Mouse (Mus musculus) natural killer cell, adult 2 months (primary cell): ENCODE data around the gene Frmd4b.

Source experiments
- DNase-seq, 2 experiments: peaks; one replicate each; pipeline ENCODE4 v3.0.0; 2022; ENCODE audit warnings: low spot score in 2 of 2

Gene Frmd4b

DNA sequence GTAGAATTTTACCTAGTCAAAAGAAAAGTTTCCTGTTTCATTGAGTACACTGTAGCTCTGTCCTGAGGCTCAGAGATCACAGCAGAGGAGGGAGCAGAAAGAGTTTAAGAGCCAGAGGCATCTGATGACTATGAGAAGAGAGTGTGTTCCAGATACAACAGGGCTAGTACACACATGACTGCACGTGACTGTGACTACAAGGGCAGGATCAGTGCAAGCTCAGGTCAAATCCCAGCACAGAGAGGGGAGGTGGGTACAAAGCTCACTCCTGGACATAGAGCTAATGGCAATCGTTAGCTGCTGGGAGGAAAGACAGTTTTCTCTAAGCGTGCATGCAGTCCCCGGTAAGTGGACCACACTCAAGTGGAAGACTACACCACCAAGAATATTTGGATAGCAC is 37.6 kb downstream of the Frmd4b start:
- no peak for DNase-seq

DNA sequence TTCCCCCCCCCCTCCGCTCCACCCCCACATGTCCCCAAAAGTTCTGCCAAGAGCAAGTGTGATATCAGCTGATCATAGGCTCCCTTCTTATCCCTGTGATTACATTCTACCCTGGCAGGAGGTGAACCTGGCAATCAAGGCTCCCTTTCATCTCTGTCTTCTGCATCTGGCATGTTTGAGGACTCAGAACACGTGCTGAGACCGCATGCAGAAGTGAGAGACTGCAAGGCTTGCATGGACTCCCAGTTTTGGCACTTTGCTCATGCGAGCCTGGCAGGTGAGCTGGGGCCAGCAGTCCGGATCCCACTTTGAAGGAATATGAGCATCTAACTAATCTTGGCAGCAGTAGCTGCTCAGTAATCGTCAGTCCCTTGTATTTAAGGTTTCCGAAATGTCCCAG is 39.1 kb downstream of the Frmd4b start:
- DNase-seq = no peak

DNA sequence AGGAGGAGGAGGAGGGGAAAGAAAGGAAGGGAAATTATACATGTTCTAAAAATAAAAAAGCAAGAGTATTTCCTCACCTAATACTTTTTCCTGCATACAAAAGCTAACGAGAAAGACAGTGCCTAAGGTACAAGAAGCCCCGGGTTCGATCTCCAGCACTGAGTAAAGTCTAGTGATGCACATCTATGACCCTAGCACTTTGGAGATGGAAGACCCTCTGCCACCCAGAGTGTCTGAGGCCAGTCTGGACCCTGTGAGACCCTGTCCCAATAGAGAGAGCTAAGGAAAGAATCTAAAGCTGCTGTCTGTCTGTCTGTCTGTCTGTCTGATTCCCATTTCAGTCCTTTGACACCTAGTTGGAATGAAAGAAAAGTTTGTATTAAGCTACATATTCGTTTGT is 40.0 kb downstream of the Frmd4b start:
- DNase-seq = no peak

DNA sequence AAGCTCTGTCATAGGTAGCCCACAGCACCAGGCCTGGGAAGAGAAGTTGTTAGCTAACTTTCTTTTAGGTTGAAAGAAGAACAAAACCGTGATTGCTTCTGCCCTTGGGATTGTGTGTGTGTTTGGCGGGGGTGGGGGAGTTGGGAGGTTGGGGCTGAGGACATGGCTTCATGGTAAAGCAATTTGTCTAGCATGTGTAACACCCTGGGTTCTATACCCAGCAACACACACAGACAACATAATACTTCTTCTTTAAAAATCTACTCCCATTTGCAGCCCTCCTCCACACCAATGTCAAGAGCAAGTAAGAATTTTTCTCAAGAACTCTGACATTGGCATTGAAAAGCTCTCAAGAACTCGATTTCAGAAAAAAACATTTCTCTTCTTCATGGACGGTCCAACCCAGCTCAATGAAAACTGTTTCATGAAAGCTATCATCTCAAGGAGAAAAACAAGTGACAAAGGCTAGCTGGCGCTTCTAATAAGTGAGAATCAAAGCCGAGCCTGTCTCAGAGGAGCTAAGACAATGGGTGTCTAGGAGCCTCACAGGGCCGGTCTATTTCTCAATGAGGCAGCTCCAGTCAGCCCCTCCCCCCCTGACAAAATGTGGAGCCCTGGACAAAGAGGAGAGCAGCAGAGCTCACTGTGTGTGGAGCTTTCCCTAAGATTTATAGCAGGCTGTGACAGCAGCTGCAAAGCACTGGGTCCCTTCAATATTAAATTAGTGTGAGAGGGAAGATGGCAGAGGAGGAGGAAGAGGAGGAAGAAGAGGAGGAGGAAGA is 40.6 kb downstream of the Frmd4b start:
- no peak for DNase-seq

DNA sequence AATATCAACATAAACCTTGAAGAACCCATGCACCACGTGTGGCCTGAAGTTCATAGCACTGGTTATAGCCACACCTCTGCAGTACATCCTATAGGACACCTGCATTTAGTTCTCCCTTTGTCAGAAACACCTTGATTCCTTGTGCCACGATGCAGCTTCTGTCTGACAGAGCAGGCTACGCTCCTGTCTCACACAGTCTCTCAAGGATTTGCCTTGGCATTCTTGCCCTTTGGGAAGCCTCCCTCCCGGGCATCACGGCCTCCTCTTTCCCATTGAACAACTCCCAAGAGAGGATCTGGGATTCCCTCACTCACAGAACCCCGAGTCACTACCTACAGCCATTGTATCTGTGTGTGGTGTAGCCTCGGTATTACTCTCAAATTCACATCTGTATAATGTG is 41.2 kb downstream of the Frmd4b start:
- no peak for DNase-seq

DNA sequence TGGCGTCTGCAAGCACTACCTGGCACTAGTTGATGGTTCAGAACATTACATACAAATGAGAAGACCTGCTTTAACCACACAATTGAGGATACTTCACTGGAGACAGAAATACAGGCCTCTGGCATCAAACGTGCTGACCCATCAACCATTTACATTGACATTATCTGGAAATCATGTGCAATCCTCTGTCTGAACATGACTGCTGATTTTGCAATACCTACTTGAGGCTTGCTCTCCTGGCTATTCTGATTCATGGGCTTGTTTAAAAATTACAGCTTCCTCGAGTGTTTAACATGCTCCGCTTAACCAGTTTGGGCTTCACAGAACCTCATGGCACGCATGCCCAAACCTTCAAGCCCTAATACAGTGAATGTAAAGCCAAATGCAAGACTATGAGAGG is 42.4 kb downstream of the Frmd4b start:
- no peak for DNase-seq

DNA sequence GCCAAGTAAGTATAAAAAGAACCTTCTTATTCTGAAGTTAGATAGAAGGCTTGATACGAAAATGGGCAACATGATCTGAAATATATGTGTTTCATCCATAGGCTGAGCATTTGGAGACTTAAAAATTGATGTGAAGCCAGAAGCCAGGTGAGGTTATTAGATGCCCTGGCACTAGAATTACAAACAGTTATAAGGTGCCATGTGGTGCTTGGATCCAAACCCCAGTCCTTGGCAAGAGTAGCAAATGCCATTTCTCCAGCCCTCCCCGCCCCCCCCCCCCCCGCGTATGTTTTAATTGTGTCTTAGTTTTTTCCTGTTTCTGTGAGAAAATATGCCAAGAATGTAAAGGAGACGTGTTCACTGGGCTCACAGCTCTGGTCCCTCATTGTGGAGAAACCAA is 45.1 kb downstream of the Frmd4b start:
- no peak for DNase-seq

DNA sequence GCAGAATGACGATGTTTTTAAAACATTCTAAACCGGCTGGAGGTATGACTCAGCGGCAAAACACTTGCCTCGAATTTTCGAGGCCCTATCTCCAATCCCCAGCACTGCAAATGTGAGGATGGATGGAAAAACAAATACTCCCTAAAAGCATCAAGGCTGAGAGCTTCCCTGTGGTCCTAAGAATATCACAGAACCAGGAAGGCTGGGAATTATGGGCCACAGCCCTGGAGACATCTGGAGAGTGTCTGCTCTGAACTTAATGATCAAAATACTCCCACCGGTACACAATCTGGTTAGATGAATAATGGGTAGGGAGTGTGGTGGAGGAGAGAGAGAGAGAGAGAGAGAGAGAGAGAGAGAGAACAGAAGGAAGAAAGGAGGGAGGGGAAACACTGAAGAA is 48.8 kb downstream of the Frmd4b start:
- no peak for DNase-seq

DNA sequence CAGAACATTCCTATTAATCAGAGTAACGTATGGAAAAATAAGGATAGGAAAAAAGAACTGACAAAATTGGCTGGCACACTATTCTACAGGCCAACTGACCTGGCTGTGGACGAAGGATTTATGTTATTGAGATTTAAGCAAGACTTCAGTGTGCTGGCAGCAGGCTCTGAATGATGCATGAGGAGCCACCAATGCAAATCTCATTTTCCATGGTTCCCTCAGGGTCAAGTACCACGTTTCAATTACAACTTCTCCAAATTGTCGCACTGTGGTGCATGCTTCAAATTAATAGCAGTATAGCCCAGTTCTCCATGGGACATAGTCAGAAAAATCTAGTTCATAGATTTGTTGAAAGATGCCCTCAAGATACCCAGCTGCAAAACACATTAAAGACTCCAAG is 50.6 kb downstream of the Frmd4b start:
- DNase-seq = no peak

DNA sequence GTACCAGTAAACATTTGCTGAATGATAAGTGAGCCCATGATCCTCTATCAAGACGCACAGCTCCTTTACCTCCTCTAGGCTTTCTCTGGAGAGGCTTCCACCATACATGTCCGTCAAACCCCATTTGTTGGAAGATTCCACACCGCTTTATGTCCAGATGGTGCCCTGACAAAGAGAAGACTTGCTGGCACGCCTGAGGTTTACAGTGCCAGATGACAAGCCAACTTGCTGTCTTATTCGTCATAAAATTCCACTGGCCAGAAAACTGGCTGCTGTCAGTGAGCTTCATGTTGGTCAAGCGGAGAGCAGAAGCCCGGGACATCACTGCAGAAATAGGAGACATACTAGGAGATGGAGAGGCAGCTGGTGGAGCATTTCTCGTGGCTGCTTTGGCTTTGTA is 60.2 kb downstream of the Frmd4b start:
- DNase-seq = no peak

DNA sequence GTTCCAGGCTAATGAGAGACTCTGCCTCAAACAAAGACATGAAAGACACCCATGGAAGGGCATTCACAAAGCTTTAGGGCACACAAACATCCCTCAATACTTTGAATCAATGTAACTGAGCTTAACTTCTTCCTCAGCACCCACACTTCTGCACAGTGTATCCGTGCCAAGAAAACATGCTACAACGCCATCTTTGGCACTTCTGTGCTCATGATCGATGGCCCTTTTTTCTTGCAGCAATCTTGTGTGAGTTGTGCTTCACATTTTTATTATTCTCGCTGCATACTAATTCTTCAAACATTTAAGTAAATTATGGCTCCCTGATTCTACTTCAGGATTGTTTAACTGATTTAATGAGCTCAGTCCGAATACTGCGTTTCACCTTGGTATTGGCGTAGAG is 61.7 kb downstream of the Frmd4b start:
- no peak for DNase-seq

DNA sequence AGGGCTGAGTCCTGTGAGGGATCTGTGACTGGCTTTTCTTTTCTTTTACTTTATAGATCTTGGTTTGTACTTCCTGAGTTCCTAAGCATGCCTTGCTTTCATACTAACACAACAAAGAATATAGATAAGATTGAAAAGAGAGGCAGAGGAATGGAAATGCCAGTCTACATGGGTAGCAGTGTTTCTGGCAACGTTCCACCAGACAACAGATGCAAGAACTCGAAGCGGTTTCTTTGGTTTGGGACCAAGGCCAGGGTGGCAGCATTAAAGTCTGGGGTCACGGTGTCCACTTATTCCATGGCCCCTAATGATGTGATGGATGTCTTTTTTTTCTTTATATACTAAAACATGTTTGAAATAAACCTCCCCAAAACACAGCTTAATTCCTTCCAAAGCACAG is 63.9 kb downstream of the Frmd4b start:
- no peak for DNase-seq

DNA sequence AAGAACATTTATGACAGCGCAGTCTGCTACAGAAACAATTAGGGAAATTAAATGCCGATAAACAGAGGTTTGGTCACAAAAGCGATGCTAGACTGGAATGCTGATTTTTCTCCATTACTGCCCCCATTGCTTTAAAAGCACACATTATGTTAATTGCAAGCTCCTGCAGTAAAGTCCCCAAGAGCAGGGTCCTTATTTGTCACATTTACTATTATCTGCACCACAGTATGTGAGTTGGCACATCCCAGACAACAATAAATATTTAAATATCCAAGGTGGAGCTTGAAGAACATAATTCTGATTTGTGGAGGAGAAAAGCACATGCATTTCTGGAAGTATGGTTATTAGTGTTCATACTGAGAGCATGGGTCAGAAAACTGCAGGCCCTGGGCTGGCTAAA is 64.8 kb downstream of the Frmd4b start:
- DNase-seq = no peak

DNA sequence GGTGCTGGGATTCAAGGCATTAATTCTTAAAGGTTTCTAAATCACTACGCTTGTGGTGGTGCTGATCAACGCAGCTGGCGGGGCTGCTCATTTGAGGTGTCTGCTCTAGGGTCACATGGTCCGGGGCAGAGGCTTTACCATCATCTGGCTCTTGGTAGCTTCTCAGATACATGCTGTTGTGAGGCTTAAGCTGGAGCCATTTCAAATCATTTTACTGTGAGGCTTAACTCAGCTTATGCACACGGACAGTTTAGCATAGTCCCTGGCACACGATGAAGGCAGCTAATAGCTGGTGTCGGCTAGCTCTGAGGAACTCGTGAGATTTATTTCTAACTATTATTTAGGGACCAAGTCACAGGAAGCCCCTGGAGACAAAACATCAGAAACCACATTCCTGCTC is 65.5 kb downstream of the Frmd4b start:
- no peak for DNase-seq

DNA sequence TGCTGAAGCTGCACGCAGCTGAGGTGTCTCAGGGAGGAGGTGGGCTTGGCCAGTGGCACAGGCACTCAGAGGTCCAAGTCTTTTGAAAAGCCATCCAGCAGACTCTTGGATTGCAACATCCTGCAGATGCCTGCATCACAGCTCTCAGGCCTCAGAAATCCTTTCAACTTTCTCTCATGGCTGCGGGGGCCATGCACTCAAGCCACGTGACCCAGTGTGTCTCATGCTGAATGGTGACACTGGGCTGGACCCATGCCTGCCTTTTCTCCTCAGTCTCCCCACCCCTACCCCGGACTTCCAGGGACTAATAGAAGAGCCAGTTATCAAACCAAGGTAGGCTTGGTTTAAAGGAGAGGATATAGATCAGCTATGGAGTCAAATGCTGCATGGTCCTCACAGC is 66.2 kb downstream of the Frmd4b start:
- DNase-seq = no peak

DNA sequence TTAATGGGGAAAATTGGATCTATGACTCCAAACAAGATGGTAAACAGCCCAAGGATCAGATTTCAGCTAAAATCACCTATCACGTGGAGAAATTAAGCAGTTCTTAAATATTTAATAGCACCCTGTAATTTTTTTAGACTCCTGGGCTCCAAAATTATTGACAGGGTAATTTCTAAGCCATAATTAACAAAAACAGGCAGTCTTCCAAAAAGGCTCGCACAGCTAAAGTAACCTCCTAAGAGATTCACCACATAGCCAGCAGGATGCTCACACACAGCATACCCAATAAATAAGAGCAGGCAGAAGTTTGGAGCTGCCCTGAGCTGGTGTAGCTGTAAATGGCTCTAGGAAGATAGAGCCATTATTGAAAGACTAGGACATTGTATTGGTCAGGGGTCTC is 76.9 kb downstream of the Frmd4b start:
- no peak for DNase-seq

DNA sequence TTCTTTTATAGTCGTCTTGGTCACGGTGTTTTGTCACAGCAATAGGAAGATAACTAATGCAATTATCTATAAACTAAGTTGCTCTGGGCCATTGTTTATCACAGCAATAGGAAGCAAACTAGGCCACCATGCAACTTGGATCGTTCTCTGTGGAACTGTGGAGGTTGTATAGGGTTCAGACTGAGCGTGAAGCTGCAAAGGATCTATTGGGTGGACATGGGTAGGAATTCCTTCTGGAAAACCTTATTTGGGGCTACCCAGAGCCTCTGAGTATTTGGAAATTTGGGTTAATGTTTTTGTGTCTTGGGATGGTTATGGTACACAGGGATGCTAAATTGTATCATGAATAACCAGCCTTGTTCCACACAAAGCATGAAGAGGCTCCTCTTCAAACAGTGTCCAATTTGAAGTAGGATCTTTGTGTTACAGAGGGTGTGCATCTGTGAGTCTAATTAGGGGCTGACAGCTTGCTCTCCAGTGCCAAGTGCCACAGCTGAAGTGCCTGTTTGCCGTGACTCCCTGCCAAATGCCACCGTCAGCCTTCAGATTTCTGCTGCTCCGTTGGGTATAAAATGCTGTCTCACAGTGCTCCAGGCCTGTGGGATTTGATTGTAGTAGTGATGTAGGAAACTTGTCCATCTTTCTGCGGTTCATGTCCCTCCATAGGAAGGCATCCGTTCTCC is 81.4 kb downstream of the Frmd4b start:
- DNase-seq = no peak

DNA sequence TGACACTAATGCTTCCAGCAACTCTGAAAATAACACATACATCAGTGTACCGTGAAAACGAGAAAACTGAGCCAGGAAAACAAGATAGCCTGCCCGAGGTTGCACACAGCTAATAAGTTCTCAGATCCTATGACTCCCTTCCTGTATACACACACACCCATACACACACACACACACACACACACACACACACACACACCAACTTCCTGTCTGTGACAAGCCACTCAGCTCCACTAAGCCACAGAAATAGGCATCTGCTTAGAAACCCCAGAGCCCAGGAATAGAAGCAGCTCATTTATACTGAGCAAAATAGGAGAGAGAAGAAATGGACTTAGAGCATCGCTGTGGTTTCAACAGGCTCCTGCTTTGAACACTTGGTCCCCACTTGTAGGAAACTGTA is 86.3 kb downstream of the Frmd4b start:
- peak; percentile 34 to 45 for DNase-seq

DNA sequence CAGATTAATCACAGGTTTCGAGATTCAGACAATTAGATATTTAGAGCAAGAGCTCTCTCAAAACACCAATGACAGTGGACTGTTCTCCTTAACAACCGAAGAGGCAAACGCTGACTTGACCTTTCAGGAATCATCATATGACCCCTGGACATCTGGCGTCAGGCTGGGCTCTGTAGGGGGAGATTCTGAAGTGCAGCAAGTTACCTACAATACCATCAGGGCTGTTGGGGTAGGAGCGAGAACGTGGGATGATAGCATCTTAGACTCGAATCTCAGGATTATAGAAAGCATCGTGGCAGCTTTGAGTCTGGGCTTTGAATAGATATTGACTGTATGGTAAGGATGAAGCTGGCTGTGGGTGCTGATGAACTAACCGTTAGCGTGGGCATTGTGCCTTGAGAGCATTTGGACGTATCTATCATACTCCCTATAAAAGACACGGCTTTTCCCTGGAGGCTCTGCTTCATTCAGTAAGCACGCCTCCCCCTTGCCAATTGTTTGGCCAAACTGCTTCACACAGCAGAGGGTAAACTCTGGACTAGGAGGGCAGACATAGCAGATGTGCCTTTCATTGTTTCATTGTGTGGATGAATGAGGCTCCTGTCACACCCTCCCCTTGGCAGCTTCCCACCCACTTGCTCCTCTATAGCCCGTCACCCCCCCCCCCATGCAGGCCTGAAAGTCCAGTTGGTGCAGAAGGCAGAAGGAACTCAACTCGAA is 88.2 kb downstream of the Frmd4b start:
- DNase-seq = no peak

DNA sequence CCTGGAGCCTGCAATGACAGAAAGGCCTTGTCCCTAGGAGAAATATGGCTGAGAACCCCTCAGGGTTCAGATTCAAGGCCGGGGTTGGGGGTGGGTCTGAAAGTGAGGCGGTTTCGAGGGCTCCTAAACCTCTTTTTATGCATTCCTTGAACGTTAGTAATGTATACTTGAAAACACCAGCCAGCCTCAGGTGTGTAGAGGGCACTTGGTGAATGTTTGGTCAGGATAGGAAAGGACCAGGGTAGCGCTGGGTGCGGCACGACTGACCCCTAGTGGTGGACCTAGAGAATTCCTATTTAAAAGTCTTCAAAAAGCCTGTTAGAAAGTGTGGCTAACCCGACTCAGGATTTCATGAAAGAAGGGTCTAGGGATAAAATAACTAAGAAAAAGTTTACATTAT is 91.2 kb downstream of the Frmd4b start:
- DNase-seq = peak; percentile 18 to 39

DNA sequence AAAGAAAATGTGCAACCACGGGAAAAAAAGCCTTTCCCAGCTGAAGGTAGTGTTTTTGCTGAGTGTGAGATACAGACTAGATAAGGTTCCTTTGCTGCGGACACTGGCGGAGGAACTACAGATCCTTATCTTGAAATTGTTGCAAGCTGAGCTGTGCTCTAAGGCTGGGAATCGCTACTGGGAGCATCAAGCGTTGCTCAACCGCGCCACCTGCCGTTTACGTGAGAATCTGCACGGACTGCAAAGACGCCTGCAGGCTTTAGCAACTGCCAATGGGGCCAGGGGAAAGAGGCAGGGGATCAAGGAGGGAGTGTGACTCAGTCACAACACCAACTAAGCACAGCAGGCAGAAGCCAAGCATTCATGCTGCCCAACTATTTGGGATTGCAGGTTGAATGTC is 94.2 kb downstream of the Frmd4b start:
- DNase-seq = peak; percentile 49 to 56

DNA sequence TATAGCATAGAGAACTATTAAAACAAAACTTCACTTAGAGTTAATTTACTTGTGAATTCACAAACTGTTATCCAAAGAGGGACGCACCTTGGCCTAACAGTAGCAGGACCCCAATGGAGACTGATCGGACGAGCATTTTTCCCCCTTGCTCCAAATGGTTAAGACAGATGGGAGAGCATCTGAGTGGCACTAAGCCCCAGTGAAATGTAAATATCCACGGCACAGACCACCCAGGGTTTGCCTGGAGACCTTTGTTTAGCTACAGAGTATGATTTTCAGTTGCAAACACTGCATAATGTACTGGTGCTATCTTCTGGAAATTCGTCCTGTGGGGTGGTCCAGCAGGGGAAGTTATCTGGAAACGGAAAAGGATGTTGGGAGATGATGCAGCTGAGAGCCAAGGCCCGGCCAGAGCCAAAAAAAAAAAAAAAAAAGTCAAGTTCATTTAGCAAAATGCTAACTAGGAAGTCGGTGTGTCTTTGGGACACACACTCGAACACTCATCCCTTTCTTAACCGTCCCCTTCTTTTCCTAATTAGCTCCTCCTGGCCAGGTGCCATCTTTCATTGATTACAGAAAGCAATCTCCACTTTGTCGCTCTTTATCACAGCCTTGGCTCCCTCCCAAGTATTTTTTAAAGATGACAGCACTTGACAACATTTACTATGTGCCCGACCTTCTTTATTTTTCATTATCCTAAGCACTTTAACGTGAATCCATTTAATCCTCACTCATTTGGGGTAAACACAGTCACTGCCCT is 95.9 kb downstream of the Frmd4b start:
- DNase-seq = no peak
